10 mouse cellular contexts compared by ENCODE assay signal in genomic region chr7:113767546-113767945, GRCm38 (mm10). TPM values are rescaled to one million over a fixed set of nuclear protein-coding genes. Genes with fewer than 3 reads are reported as not detected.
DNase-seq lines count a peak whose midpoint lies in the region; ATAC-seq lines count a peak whose summit lies in the region.
"Had no signal": no experiment of that assay in that cellular context is flagged by ENCODE, and none has a peak within 500 bp of the region (broad histone marks: within the 10 kb centered on the region; RNA-seq: fewer than 3 reads in every experiment).

No protein-coding gene starts in this region.

- 0 out of 2 replicates have a peak overlapping the region, but pooled peaks have one; percentile 5 for H3K4me2 ChIP-seq in kidney, embryonic 16.5 days (replicated peaks; ENCODE audit: low read depth, low read length)
- peak overlapping the region; percentile 98 for H3K4me2 ChIP-seq in embryonic facial prominence, embryonic 15.5 days (replicated peaks)
- peak overlapping the region; percentile 90 for H3K4me2 ChIP-seq in heart, embryonic 16.5 days (ENCODE audit: low read depth, low read length)
- H3K4me2 ChIP-seq in midbrain, embryonic 15.5 days = peak overlapping the region; percentile 99

- no peak overlapping the region for H3K27ac ChIP-seq in kidney, embryonic 16.5 days (ENCODE audit: low read length)
- H3K27ac ChIP-seq in embryonic facial prominence, embryonic 15.5 days (replicated peaks) = no peak overlapping the region
- peak overlapping the region; percentile 28; the same call in 1 of the 2 replicates for H3K27ac ChIP-seq in heart, embryonic 16.5 days (ENCODE audit: low read length)
- H3K27ac ChIP-seq in midbrain, embryonic 15.5 days = no peak overlapping the region

- H3K4me3 ChIP-seq in kidney, embryonic 16.5 days (ENCODE audit: low read length) = no peak overlapping the region
- H3K4me3 ChIP-seq in embryonic facial prominence, embryonic 15.5 days (replicated peaks) = peak overlapping the region; percentile 59
- H3K4me3 ChIP-seq in heart, embryonic 16.5 days (ENCODE audit: low read length) = peak overlapping the region; percentile 69
- peak overlapping the region; percentile 52 for H3K4me3 ChIP-seq in midbrain, embryonic 15.5 days

- no peaks in the 10 kb centered on the region for H3K36me3 ChIP-seq in kidney, embryonic 16.5 days (ENCODE audit: insufficient read depth, low read length)
- H3K36me3 ChIP-seq in embryonic facial prominence, embryonic 15.5 days = no peaks in the 10 kb centered on the region
- H3K36me3 ChIP-seq in heart, embryonic 16.5 days (ENCODE audit: control insufficient read depth, insufficient read depth) = 0 out of 2 replicates have a peak, but pooled peaks cover 2% of the 10 kb centered on the region
- H3K36me3 ChIP-seq in midbrain, embryonic 15.5 days (replicated peaks) = no peaks in the 10 kb centered on the region

- WGBS in kidney, embryonic 16.5 days = 35% methylated on average over 6 of the region's 6 CpGs
- 24% methylated on average over 6 of the region's 6 CpGs for WGBS in embryonic facial prominence, embryonic 15.5 days
- 27% methylated on average over 6 of the region's 6 CpGs for WGBS in heart, embryonic 16.5 days
- 13% methylated on average over 6 of the region's 6 CpGs for WGBS in midbrain, embryonic 15.5 days

- H3K27me3 ChIP-seq in kidney, embryonic 16.5 days (ENCODE audit: insufficient read depth, low read length) = peaks cover 29% of the 10 kb centered on the region
- H3K27me3 ChIP-seq in embryonic facial prominence, embryonic 15.5 days = peaks cover 32% of the 10 kb centered on the region
- no peaks in the 10 kb centered on the region for H3K27me3 ChIP-seq in heart, embryonic 16.5 days (ENCODE audit: control insufficient read depth, insufficient read depth, low read length)
- H3K27me3 ChIP-seq in midbrain, embryonic 15.5 days (replicated peaks) = peaks cover 14% of the 10 kb centered on the region; the same call in 1 of the 2 replicates

- peaks cover 6% of the 10 kb centered on the region; the same call in 1 of the 2 replicates for H3K9me3 ChIP-seq in kidney, embryonic 16.5 days (ENCODE audit: low read length)
- 0 out of 2 replicates have a peak, but pooled peaks cover 7% of the 10 kb centered on the region for H3K9me3 ChIP-seq in embryonic facial prominence, embryonic 15.5 days (replicated peaks)
- H3K9me3 ChIP-seq in heart, embryonic 16.5 days (replicated peaks; ENCODE audit: control insufficient read depth, low read length) = peaks cover 5% of the 10 kb centered on the region
- H3K9me3 ChIP-seq in midbrain, embryonic 15.5 days = no peaks in the 10 kb centered on the region

- DNase-seq in kidney, adult 11 months = no peak
- DNase-seq in left cerebral cortex, adult 11 months (ENCODE audit: low spot score) = no peak
- no peak for DNase-seq in spleen, adult 18-20 months
- no peak for DNase-seq in ovary, postnatal 14 days (ENCODE audit: low spot score)
- DNase-seq: adrenal gland, adult 8-10 months had no signal

- no peak for ATAC-seq in kidney, embryonic 16.5 days (ENCODE audit: low FRiP score, low TSS enrichment)
- no peak for ATAC-seq in embryonic facial prominence, embryonic 15.5 days (ENCODE audit: insufficient number of reproducible peaks, low FRiP score, low TSS enrichment, low read depth)
- ATAC-seq in heart, embryonic 16.5 days (replicated peaks; ENCODE audit: extremely low read depth, insufficient read depth, low FRiP score) = no peak
- ATAC-seq in midbrain, embryonic 15.5 days (replicated peaks) = no peak
- ATAC-seq: inflammation-experienced regulatory T-cells, adult 6 months had no signal

- peaks cover 11% of the 10 kb centered on the region for H3K4me1 ChIP-seq in kidney, embryonic 16.5 days (ENCODE audit: insufficient read depth, low read length)
- H3K4me1 ChIP-seq in embryonic facial prominence, embryonic 15.5 days = peaks cover 19% of the 10 kb centered on the region
- peaks cover 16% of the 10 kb centered on the region for H3K4me1 ChIP-seq in heart, embryonic 16.5 days (ENCODE audit: control insufficient read depth, insufficient read depth, low read length)
- H3K4me1 ChIP-seq in midbrain, embryonic 15.5 days = peaks cover 30% of the 10 kb centered on the region

- no peak overlapping the region for H3K9ac ChIP-seq in kidney, embryonic 16.5 days (replicated peaks; ENCODE audit: low read length)
- H3K9ac ChIP-seq in embryonic facial prominence, embryonic 15.5 days = no peak overlapping the region
- peak overlapping the region; percentile 82 for H3K9ac ChIP-seq in heart, embryonic 16.5 days (ENCODE audit: low read length)
- no peak overlapping the region for H3K9ac ChIP-seq in midbrain, embryonic 15.5 days

RNA-seq across cellular contexts. Expression of gene Spon1, which starts 1.7 kb away (rescaled TPM):
- 12.6 and 13.7 TPM in 2 replicates for polyA plus RNA-seq in kidney, embryonic 16.5 days (2015; fragmentation: Nextera tagmentation; extraction: Ambion mirVana)
- polyA plus RNA-seq in embryonic facial prominence, embryonic 15.5 days (2015; fragmentation: Nextera tagmentation; extraction: Ambion mirVana) = 29.6 and 30.2 TPM in 2 replicates
- 54.5 and 59.3 TPM in 2 replicates for polyA plus RNA-seq in heart, embryonic 16.5 days (2015; fragmentation: Nextera tagmentation; extraction: Ambion mirVana)
- polyA plus RNA-seq in midbrain, embryonic 15.5 days (2015; fragmentation: Nextera tagmentation; extraction: Ambion mirVana) = 38.4 and 47.2 TPM in 2 replicates

Comparison
In these comparisons a context has a peak if more than half of its experiments do, and no peak if none do; other contexts are left out.
1. H3K4me2 ChIP-seq: peak in every context shown above with its lines; median percentile 99 in midbrain, embryonic 15.5 days; 98 in embryonic facial prominence, embryonic 15.5 days; 90 in heart, embryonic 16.5 days; 5 in kidney, embryonic 16.5 days.